Mouse (Mus musculus) left cerebral cortex, adult 2 months (tissue): ENCODE measurements at regions not wholly inside any gene's neighbourhood (a gene's known extent, or its start where the extent isn't known, plus 50 kb on each side); places are given as distances from the start of the nearest gene placed in this dataset.

ENCODE experiments used
- DNase-seq, 2 experiments: peaks; one replicate each; pipeline ENCODE4 v3.0.0; 2021 to 2022; ENCODE audit warnings: low spot score in 2 of 2, mixed read lengths in 1 of 2; ENCODE audit errors: extremely low spot score in 1 of 2
- H3K27ac ChIP-seq: fragments of 200-600 bp; 2 replicates; pipeline ENCODE4 v1.8.1; 2022
- H3K4me3 ChIP-seq: fragments of 200-600 bp; 2 replicates; pipeline ENCODE4 v1.8.1; 2022
- CTCF ChIP-seq: fragments of 200-600 bp; IDR thresholded peaks from 2 replicates; pipeline ENCODE4 v1.8.1; 2022; ENCODE audit warnings: antibody characterized with exemption, mild to moderate bottlenecking, moderate library complexity
- intact Hi-C: fragments of 180-260 bp; cut with DNase I; formaldehyde crosslinking; loops from one replicate; pipeline ENCODE4 v1.15.1; 2025

- DNase-seq, result no peak
- no peak overlapping the region for H3K27ac ChIP-seq
- no peak overlapping the region for H3K4me3 ChIP-seq
- intact Hi-C loops, result loop anchor here (10.0 kb wide), 2 partner anchors 221 to 891 kb away; no protein-coding TSS in a partner anchor
- TF ChIP-seq CTCF, result peak; percentile 76
These were observed 113.2 kb upstream of the Gm17509 start for GRCm38 (mm10) chr13:117334125-117334524.

- no peak for DNase-seq
- no peak overlapping the region for H3K27ac ChIP-seq
- intact Hi-C loops, result loop anchor here (10.0 kb wide), 2 partner anchors 220 to 890 kb away; no protein-coding TSS in a partner anchor
- no peak overlapping the region for H3K4me3 ChIP-seq
- TF ChIP-seq CTCF, result no peak
These were observed 113.7 kb upstream of the Gm17509 start for GRCm38 (mm10) chr13:117334539-117334938.

- H3K27ac ChIP-seq, result no peak overlapping the region
- DNase-seq, result no peak
- TF ChIP-seq CTCF, result no peak
- H3K4me3 ChIP-seq, result no peak overlapping the region
- intact Hi-C loops, result no loop called here
These were observed 160.3 kb upstream of the Gm17509 start for GRCm38 (mm10) chr13:117381086-117381595.

- intact Hi-C loops, result no loop called here
- Histone ChIP-seq H3K4me3 (no peak overlapping the region), H3K27ac (no peak overlapping the region)
- no peak for TF ChIP-seq CTCF
- DNase-seq, result no peak
These were observed 162.7 kb upstream of the Gm17509 start for GRCm38 (mm10) chr13:117383480-117384137.

GRCm38 (mm10) chr13:117390287-117390686 lies 169.4 kb upstream of the Gm17509 start:
- DNase-seq, result no peak
- intact Hi-C loops, result no loop called here
- H3K27ac ChIP-seq, result no peak overlapping the region
- TF ChIP-seq CTCF, result no peak
- H3K4me3 ChIP-seq, result no peak overlapping the region

GRCm38 (mm10) chr13:117393488-117393887 lies 172.6 kb upstream of the Gm17509 start:
- TF ChIP-seq CTCF, result no peak
- no peak for DNase-seq
- Histone ChIP-seq H3K27ac (no peak overlapping the region), H3K4me3 (no peak overlapping the region)
- intact Hi-C loops, result no loop called here

- Histone ChIP-seq H3K27ac (no peak overlapping the region), H3K4me3 (no peak overlapping the region)
- DNase-seq, result no peak
- intact Hi-C loops, result no loop called here
- TF ChIP-seq CTCF, result no peak
These were observed 180.4 kb upstream of the Gm17509 start for GRCm38 (mm10) chr13:117401245-117401644.

GRCm38 (mm10) chr13:117409940-117410339 lies 189.1 kb upstream of the Gm17509 start:
- DNase-seq, result no peak
- TF ChIP-seq CTCF, result no peak
- H3K27ac ChIP-seq, result no peak overlapping the region
- no peak overlapping the region for H3K4me3 ChIP-seq
- intact Hi-C loops, result no loop called here

GRCm38 (mm10) chr13:117413616-117414015 lies 188.5 kb upstream of the Hcn1 start:
- no peak for DNase-seq

GRCm38 (mm10) chr13:117423558-117423957 lies 178.6 kb upstream of the Hcn1 start:
- no peak for DNase-seq
- intact Hi-C loops, result no loop called here
- Histone ChIP-seq H3K4me3 (no peak overlapping the region), H3K27ac (no peak overlapping the region)
- TF ChIP-seq CTCF, result no peak

More at GRCm38 (mm10) chr13:117413616-117414015, 188.5 kb upstream of the Hcn1 start:
- intact Hi-C loops, result no loop called here
- Histone ChIP-seq H3K27ac (no peak overlapping the region), H3K4me3 (no peak overlapping the region)
- no peak for TF ChIP-seq CTCF

GRCm38 (mm10) chr13:117425015-117425414 lies 177.1 kb upstream of the Hcn1 start:
- Histone ChIP-seq H3K27ac (no peak overlapping the region), H3K4me3 (no peak overlapping the region)

GRCm38 (mm10) chr13:117467407-117467806 lies 134.7 kb upstream of the Hcn1 start:
- no peak overlapping the region for H3K27ac ChIP-seq
- H3K4me3 ChIP-seq, result no peak overlapping the region
- no peak for TF ChIP-seq CTCF
- intact Hi-C loops, result no loop called here
- DNase-seq, result no peak

More at GRCm38 (mm10) chr13:117425015-117425414, 177.1 kb upstream of the Hcn1 start:
- intact Hi-C loops, result no loop called here
- TF ChIP-seq CTCF, result no peak
- DNase-seq, result no peak

- intact Hi-C loops, result no loop called here
- H3K27ac ChIP-seq, result no peak overlapping the region
- no peak overlapping the region for H3K4me3 ChIP-seq
- DNase-seq, result no peak
- TF ChIP-seq CTCF, result no peak
These were observed 129.4 kb upstream of the Hcn1 start for GRCm38 (mm10) chr13:117472726-117473125.
